Comparison of ENCODE assay signal across 7 mouse cellular contexts in genomic region chr4:123663688-123663965, GRCm38 (mm10). TPM values are rescaled to one million over a fixed set of nuclear protein-coding genes. Genes with fewer than 3 reads are reported as not detected.
DNase-seq lines count a peak whose midpoint lies in the region; ATAC-seq lines count a peak whose summit lies in the region.

No protein-coding gene starts in this region.

- DNase-seq in 3T3-L1 (ENCODE audit: low read depth, low spot score): peak; percentile 36
- DNase-seq in CD4-positive helper T cell, adult 2 months (ENCODE audit: low read depth, low spot score): peak; percentile 15
- DNase-seq in forebrain, embryonic 11.5 days (ENCODE audit: low spot score): peak; percentile 67
- no peak for DNase-seq in layer of hippocampus, postnatal 25 days (ENCODE audit: extremely low spot score in 1 of 2, low spot score in 1 of 2)

- H3K79me2 ChIP-seq in macrophage (ENCODE audit: inconsistent target): peaks cover 52% of the 10 kb centered on the region

- no peaks in the 10 kb centered on the region for H3K9me3 ChIP-seq in forebrain, embryonic 11.5 days (ENCODE audit: control insufficient read depth, low read length)
- H3K9me3 ChIP-seq in kidney, embryonic 16.5 days (ENCODE audit: low read length): no peaks in the 10 kb centered on the region

- peak overlapping the region; percentile 100 for H3K9ac ChIP-seq in forebrain, embryonic 11.5 days (ENCODE audit: low read length)
- peak overlapping the region; percentile 98 for H3K9ac ChIP-seq in kidney, embryonic 16.5 days (replicated peaks; ENCODE audit: low read length)

- no peaks in the 10 kb centered on the region for H3K27me3 ChIP-seq in forebrain, embryonic 11.5 days (ENCODE audit: control insufficient read depth, insufficient read depth, low read length)
- H3K27me3 ChIP-seq in kidney, embryonic 16.5 days (ENCODE audit: insufficient read depth, low read length): no peaks in the 10 kb centered on the region

- WGBS in forebrain, embryonic 11.5 days: 0% methylated on average over 12 of the region's 12 CpGs
- 0% methylated on average over 12 of the region's 12 CpGs for WGBS in kidney, embryonic 16.5 days
- WGBS in macrophage (ENCODE audit: missing documents): 6% methylated on average over 12 of the region's 12 CpGs

- ATAC-seq in forebrain, embryonic 11.5 days (replicated peaks; ENCODE audit: low FRiP score): no peak
- ATAC-seq in kidney, embryonic 16.5 days (ENCODE audit: low FRiP score, low TSS enrichment): peak; percentile 57
- ATAC-seq in erythroid progenitor cell, adult 5-6 weeks (replicated peaks; ENCODE audit: low FRiP score, poor library complexity, severe bottlenecking): no peak

- H3K4me2 ChIP-seq in forebrain, embryonic 11.5 days (ENCODE audit: low read depth, low read length, severe bottlenecking): peak overlapping the region; percentile 79
- peak overlapping the region; percentile 91 for H3K4me2 ChIP-seq in kidney, embryonic 16.5 days (replicated peaks; ENCODE audit: low read depth, low read length)

- peak overlapping the region; percentile 91 for H3K4me3 ChIP-seq in forebrain, embryonic 11.5 days (ENCODE audit: low read depth, low read length)
- H3K4me3 ChIP-seq in kidney, embryonic 16.5 days (ENCODE audit: low read length): peak overlapping the region; percentile 93
- peak overlapping the region; percentile 45 for H3K4me3 ChIP-seq in macrophage (ENCODE audit: inconsistent target)

- H3K27ac ChIP-seq in forebrain, embryonic 11.5 days (ENCODE audit: low read depth, low read length): peak overlapping the region; percentile 99
- peak overlapping the region; percentile 100 for H3K27ac ChIP-seq in kidney, embryonic 16.5 days (ENCODE audit: low read length)
- peak overlapping the region; percentile 57 for H3K27ac ChIP-seq in macrophage

- H3K36me3 ChIP-seq in forebrain, embryonic 11.5 days (ENCODE audit: control insufficient read depth, insufficient read depth, low read length): no peaks in the 10 kb centered on the region
- no peaks in the 10 kb centered on the region for H3K36me3 ChIP-seq in kidney, embryonic 16.5 days (ENCODE audit: insufficient read depth, low read length)
- no peaks in the 10 kb centered on the region for H3K36me3 ChIP-seq in macrophage (ENCODE audit: inconsistent target)

- peaks cover 12% of the 10 kb centered on the region for H3K4me1 ChIP-seq in forebrain, embryonic 11.5 days (replicated peaks; ENCODE audit: control insufficient read depth, insufficient read depth, low read length)
- peaks cover 45% of the 10 kb centered on the region for H3K4me1 ChIP-seq in kidney, embryonic 16.5 days (ENCODE audit: insufficient read depth, low read length)

RNA-seq across cellular contexts. Expression of gene Macf1, which starts 20.5 kb away (rescaled TPM):
- polyA plus RNA-seq in forebrain, embryonic 11.5 days (2014; fragmentation: Nextera tagmentation; extraction: Ambion mirVana): 78.1 and 88.8 TPM in 2 replicates
- polyA plus RNA-seq in kidney, embryonic 16.5 days (2015; fragmentation: Nextera tagmentation; extraction: Ambion mirVana): 37.1 and 38.1 TPM in 2 replicates
- total RNA-seq in macrophage (2018; cell fraction: chromatin; rRNA removed): 1,000 to 10,000 TPM in 17 of 26 experiments, 100 to 1,000 TPM in 9; 696 to 1,807 (median 1,130) TPM
- total RNA-seq in macrophage (2018; cell fraction: cytosol; rRNA removed): 100 to 1,000 TPM in 24 of 26 experiments, 10 to 100 TPM in 2; 76.1 to 236 (median 163) TPM
- 100 to 1,000 TPM; 399 to 797 (median 534) TPM for total RNA-seq in macrophage (2018; cell fraction: nucleus; rRNA removed)
- 90.8 to 146 TPM (median 144 TPM) in 3 replicates for polyA plus RNA-seq in macrophage (2018)
- 177 and 188 TPM in 2 replicates for total RNA-seq in erythroid progenitor cell, adult 5-6 weeks (2015; ENCODE audit: low replicate concordance)
- 182 and 227 TPM in 2 replicates for total RNA-seq in erythroid progenitor cell, adult 5-6 weeks (2017; ENCODE audit: low replicate concordance)
- total RNA-seq in layer of hippocampus, postnatal 25 days (2021): 100 to 1,000 TPM; 194 to 241 TPM

RNA-seq across cellular contexts. Expression of gene Ndufs5, which starts 54.4 kb away (rescaled TPM):
- 291 and 296 TPM in 2 replicates for polyA plus RNA-seq in forebrain, embryonic 11.5 days (2014; fragmentation: Nextera tagmentation; extraction: Ambion mirVana)
- polyA plus RNA-seq in kidney, embryonic 16.5 days (2015; fragmentation: Nextera tagmentation; extraction: Ambion mirVana): 290 and 298 TPM in 2 replicates
- 10 to 100 TPM in 12 of 26 experiments, 1 to 10 TPM in 14; 3.3 to 32.2 (median 9.8) TPM for total RNA-seq in macrophage (2018; cell fraction: chromatin; rRNA removed)
- 100 to 1,000 TPM; 127 to 211 (median 167) TPM for total RNA-seq in macrophage (2018; cell fraction: cytosol; rRNA removed)
- 10 to 100 TPM in 25 of 26 experiments, 1 to 10 TPM in 1; 9.7 to 53.0 (median 27.3) TPM for total RNA-seq in macrophage (2018; cell fraction: nucleus; rRNA removed)
- 153 to 200 TPM (median 177 TPM) in 3 replicates for polyA plus RNA-seq in macrophage (2018)
- total RNA-seq in erythroid progenitor cell, adult 5-6 weeks (2015; ENCODE audit: low replicate concordance): 42.2 and 111 TPM in 2 replicates
- 30.5 TPM in 1 of 2 replicates, not detected in the other for total RNA-seq in erythroid progenitor cell, adult 5-6 weeks (2017; ENCODE audit: low replicate concordance)
- 100 to 1,000 TPM; 172 to 199 TPM for total RNA-seq in layer of hippocampus, postnatal 25 days (2021)

Comparison
In these comparisons a context has a peak if more than half of its experiments do, and no peak if none do; other contexts are left out.
1. DNase-seq: peak in 3T3-L1 (single experiment), CD4-positive helper T cell, adult 2 months (single experiment) and forebrain, embryonic 11.5 days (single experiment); none in layer of hippocampus, postnatal 25 days (0 of 2).
2. Peak in every context shown above with its lines, with median percentiles within 50 percentile points of each other: H3K27ac ChIP-seq and H3K4me3 ChIP-seq.